Mouse (Mus musculus) stomach, postnatal 0 days (tissue): Measurements from ENCODE around the gene Mrpl22.

Experiments used
- CTCF ChIP-seq: IDR thresholded peaks from 2 replicates; pipeline ENCODE4 v1.5.1; 2016; ENCODE audit warnings: antibody characterized with exemption, low read depth, mild to moderate bottlenecking, moderate library complexity
- EP300 ChIP-seq: optimal IDR thresholded peaks from 2 replicates; pipeline ENCODE3; 2016; ENCODE audit warnings: antibody characterized with exemption

DNA sequence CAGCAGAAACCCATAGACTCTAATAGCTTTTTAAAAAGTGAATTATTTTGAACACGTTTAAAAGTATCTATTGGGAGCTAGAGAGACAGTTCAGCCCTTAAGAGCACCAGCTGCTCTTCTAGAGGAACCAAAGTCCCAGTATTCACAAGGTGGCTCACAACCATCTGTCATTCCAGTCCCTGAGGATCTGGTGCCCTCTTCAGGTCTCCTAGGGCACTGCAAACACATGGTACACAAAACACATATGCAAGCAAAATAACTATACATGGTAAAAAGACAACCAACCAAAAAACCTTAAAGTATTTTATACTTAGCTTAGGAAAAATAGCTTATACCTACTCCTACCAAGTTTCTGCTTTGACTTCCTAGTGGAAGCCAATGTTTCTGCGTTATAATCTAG lies 6.4 kb upstream of the Mrpl22 start:
- peak; percentile 54 for TF ChIP-seq CTCF
- TF ChIP-seq EP300, result no peak
